8 mouse cellular contexts compared by ENCODE assay signal in genomic region chr9:59751066-59751581, GRCm38 (mm10). TPM values are rescaled to one million over a fixed set of nuclear protein-coding genes. Genes with fewer than 3 reads are reported as not detected.
A peak's percentile ranks its signal among the peaks of the same experiment; 100 is the strongest.
DNase-seq lines count a peak whose midpoint lies in the region; ATAC-seq and TF ChIP-seq lines count a peak whose summit lies in the region.

No protein-coding gene starts in this region.

- H3K36me3 ChIP-seq in E14TG2a.4 (ENCODE audit: insufficient read depth, low read length) = no peaks in the 10 kb centered on the region
- H3K36me3 ChIP-seq in forebrain, embryonic 13.5 days (ENCODE audit: poor library complexity, severe bottlenecking) = no peaks in the 10 kb centered on the region

- peak overlapping the region; percentile 92 for H3K9ac ChIP-seq in forebrain, embryonic 13.5 days

- H3K27me3 ChIP-seq in E14TG2a.4 (ENCODE audit: insufficient read depth, low read length) = no peaks in the 10 kb centered on the region
- H3K27me3 ChIP-seq in forebrain, embryonic 13.5 days = no peaks in the 10 kb centered on the region

- peak; percentile 91 for DNase-seq in adrenal gland, postnatal 25 days
- peak; percentile 88 to 99 for DNase-seq in heart, postnatal 36 days
- DNase-seq in layer of hippocampus, adult 2 months (ENCODE audit: low spot score in 2 of 2) = peak; percentile 62
- peak; percentile 93 for DNase-seq in lung, postnatal 10 days
- peak; percentile 66 to 80 for DNase-seq in right cerebral cortex, adult 2 months (ENCODE audit: low spot score in 2 of 2)
- DNase-seq in urinary bladder, postnatal 10 days (ENCODE audit: low spot score) = peak; percentile 59

- intact Hi-C loops in heart, postnatal 36 days (cut with DNase I) = loop anchor here (5.0 to 10.0 kb wide), 2 partner anchors 94 to 456 kb away; partner anchors contain the start of genes Adpgk and Pkm

- WGBS in forebrain, embryonic 13.5 days = 0% methylated on average over 36 of the region's 49 CpGs

- peak overlapping the region; percentile 91 for H3K27ac ChIP-seq in forebrain, embryonic 13.5 days
- peak overlapping the region; percentile 98 for H3K27ac ChIP-seq in layer of hippocampus, adult 2 months

- H3K4me3 ChIP-seq in E14TG2a.4 (replicated peaks; ENCODE audit: low read length) = peak overlapping the region; percentile 95
- H3K4me3 ChIP-seq in forebrain, embryonic 13.5 days = peak overlapping the region; percentile 90
- peak overlapping the region; percentile 73 for H3K4me3 ChIP-seq in layer of hippocampus, adult 2 months

- H3K4me2 ChIP-seq in forebrain, embryonic 13.5 days = peak overlapping the region; percentile 75

- ATAC-seq in forebrain, embryonic 13.5 days = peak; percentile 92

- peaks cover 25% of the 10 kb centered on the region for H3K4me1 ChIP-seq in E14TG2a.4 (replicated peaks; ENCODE audit: low read depth, low read length)
- H3K4me1 ChIP-seq in forebrain, embryonic 13.5 days = peaks cover 16% of the 10 kb centered on the region

- H3K9me3 ChIP-seq in E14TG2a.4 (ENCODE audit: low read length) = no peaks in the 10 kb centered on the region
- no peaks in the 10 kb centered on the region for H3K9me3 ChIP-seq in forebrain, embryonic 13.5 days (replicated peaks)

- TF ChIP-seq CTCF in E14TG2a.4 (conservative IDR thresholded peaks at IDR 0.05; ENCODE audit: low read length) = no peak
- no peak for TF ChIP-seq CTCF in layer of hippocampus, adult 2 months (conservative IDR thresholded peaks at IDR 0.05)

RNA-seq across cellular contexts. Expression of gene Myo9a, which starts 0.4 kb away (rescaled TPM):
- total RNA-seq in adrenal gland, postnatal 25 days (2021) = 14.4 and 15.1 TPM in 2 replicates
- polyA plus RNA-seq in forebrain, embryonic 13.5 days (2015; fragmentation: Nextera tagmentation; extraction: Ambion mirVana) = 19.2 and 21.7 TPM in 2 replicates
- 10 to 100 TPM; 12.6 to 14.8 TPM for total RNA-seq in heart, postnatal 36 days (2021)
- 10 to 100 TPM; 70.0 to 71.1 TPM for total RNA-seq in layer of hippocampus, adult 2 months (2021)

RNA-seq across cellular contexts. Expression of gene Senp8, which starts 0.6 kb away (rescaled TPM):
- total RNA-seq in adrenal gland, postnatal 25 days (2021) = 11.4 and 12.2 TPM in 2 replicates
- 12.4 and 13.1 TPM in 2 replicates for polyA plus RNA-seq in forebrain, embryonic 13.5 days (2015; fragmentation: Nextera tagmentation; extraction: Ambion mirVana)
- total RNA-seq in heart, postnatal 36 days (2021) = 1 to 10 TPM; 7.9 to 9.6 TPM
- total RNA-seq in layer of hippocampus, adult 2 months (2021) = 1 to 10 TPM; 8.4 to 8.6 TPM

Comparison
In these comparisons a context has a peak if more than half of its experiments do, and no peak if none do; other contexts are left out.
1. Peak in every context shown above with its lines: DNase-seq, ATAC-seq, H3K4me3 ChIP-seq and H3K27ac ChIP-seq.